Mouse (Mus musculus) spleen, adult 10 weeks (tissue): ENCODE results near the gene Abcb4. TPM values are rescaled to one million over a fixed set of nuclear protein-coding genes. Genes with fewer than 3 reads are reported as not detected.

Experiments used
- polyA plus RNA-seq: library from polyadenylated mRNA; stranded (reverse); fragments of 350-450 nt; fragmentation: Illumina TruSeq; extraction: RNeasy Lipid Tissue Mini Kit (QIAGEN cat#74804); gene quantifications from one replicate; pipeline ENCODE4 v1.2.3, GENCODE M21; 2015; ENCODE audit warnings: low replicate concordance; ENCODE audit not compliant: insufficient read depth

Abcb4 gene
- polyA plus RNA-seq, result 8.9 TPM

GRCm38 (mm10) chr5:8893300-8894103, at the start of gene Abcb4:
TSS of gene Abcb4 (plus strand) at chr5:8893717.

GRCm38 (mm10) chr5:8996686-8997512, 103.4 kb downstream of the Abcb4 start, which contains the start of gene Crot:
TSS of gene Crot (minus strand) at chr5:8997324.

Other genes with a start within 250 kb of the Abcb4 start
- 9.8 TPM for gene Abcb1a, start 233.6 kb upstream of the Abcb4 start, polyA plus RNA-seq
- gene Abcb1b, start 95.6 kb upstream of the Abcb4 start, polyA plus RNA-seq, result 15.5 TPM
- gene Crot, start 103.6 kb downstream of the Abcb4 start, polyA plus RNA-seq, result 46.4 TPM
- 178 TPM for gene Tmem243, start 207.0 kb downstream of the Abcb4 start, polyA plus RNA-seq